ENCODE assay signal across 14 mouse cellular contexts in genomic region chr12:112850344-112850743, GRCm38 (mm10). TPM values are rescaled to one million over a fixed set of nuclear protein-coding genes. Genes with fewer than 3 reads are reported as not detected.
"Had no signal": no experiment of that assay in that cellular context is flagged by ENCODE, and none has a peak within 500 bp of the region (broad histone marks: within the 10 kb centered on the region; RNA-seq: fewer than 3 reads in every experiment).

No protein-coding gene starts in this region.

- ATAC-seq: midbrain, embryonic 16.5 days had no signal

- H3K4me3 ChIP-seq: limb, embryonic 13.5 days; midbrain, embryonic 12.5 days had no signal

- H3K4me2 ChIP-seq: limb, embryonic 13.5 days; midbrain, embryonic 12.5 days had no signal

- H3K9me3 ChIP-seq: limb, embryonic 13.5 days; midbrain, embryonic 12.5 days had no signal

- H3K4me1 ChIP-seq: limb, embryonic 13.5 days; midbrain, embryonic 12.5 days had no signal

- H3K9ac ChIP-seq: limb, embryonic 13.5 days; liver, embryonic 14.5 days had no signal

- H3K27ac ChIP-seq: kidney, postnatal 0 days; limb, embryonic 13.5 days; liver, embryonic 14.5 days; midbrain, embryonic 12.5 days had no signal

- DNase-seq: kidney, adult 2 months; kidney, postnatal 36 days; layer of hippocampus, adult 9-11 months; lung, adult 18-20 months; right cerebral cortex, postnatal 14 days had no signal

- H3K36me3 ChIP-seq: limb, embryonic 13.5 days; midbrain, embryonic 12.5 days had no signal

- H3K27me3 ChIP-seq: limb, embryonic 13.5 days; midbrain, embryonic 12.5 days had no signal

RNA-seq across cellular contexts. Expression of gene Gpr132, which starts 17.7 kb away (rescaled TPM):
- total RNA-seq: layer of hippocampus, adult 18-20 months; left cerebral cortex, postnatal 36 days had no signal
- polyA plus RNA-seq: midbrain, embryonic 12.5 days; midbrain, embryonic 16.5 days; neural tube, embryonic 14.5 days had no signal

RNA-seq across cellular contexts. Expression of gene Ahnak2, which starts 47.9 kb away (rescaled TPM):
- total RNA-seq: megakaryocyte-erythroid progenitor cell, adult 5-6 weeks had no signal
